Mouse (Mus musculus) CH12.LX (cell line): ENCODE measurements around the gene Grwd1.

Source experiments
- CTCF ChIP-seq, 2 experiments: IDR thresholded peaks in 1 of 2; conservative IDR thresholded peaks in 1 of 2; 2 replicates each; pipeline ENCODE4 v1.5.1; 2011 to 2012; ENCODE audit warnings: low read depth in 2 of 2, low read length in 2 of 2, improper control_type of control experiment in 1 of 2, inconsistent platforms in 1 of 2, mild to moderate bottlenecking in 1 of 2, moderate library complexity in 1 of 2
- KAT2A ChIP-seq: IDR thresholded peaks from 2 replicates; pipeline ENCODE4 v1.6.1; 2012; ENCODE audit warnings: low read length, improper control_type of control experiment, inconsistent platforms; ENCODE audit not compliant: insufficient replicate concordance

DNA sequence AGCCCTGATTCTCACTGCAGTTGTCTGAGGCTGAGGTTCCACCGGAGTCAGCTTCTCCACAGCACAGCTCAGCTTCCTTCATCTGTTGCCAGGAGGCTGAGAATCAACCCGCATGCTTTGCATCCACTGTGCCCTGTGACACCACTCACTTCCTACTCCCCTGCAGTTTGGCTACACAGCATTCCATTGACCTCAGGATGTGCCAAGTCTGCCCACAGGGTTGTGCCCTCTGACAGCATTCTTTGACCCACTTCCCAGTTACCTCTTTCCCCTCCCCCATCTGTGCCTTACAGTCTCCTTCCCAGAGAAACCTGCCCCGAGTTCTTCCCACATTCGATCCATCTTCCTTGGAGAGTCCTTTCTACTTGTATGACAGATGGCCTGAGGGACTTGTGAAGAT is 48.5 kb downstream of the Grwd1 start:
- TF ChIP-seq KAT2A (no peak), CTCF (conservative IDR thresholded peaks at IDR 0.05 in 1 of 2, IDR thresholded peaks at IDR 0.05 in 1 of 2; ENCODE audit: low read depth in 2 of 2, low read length in 2 of 2) (no peak)
